Mouse (Mus musculus): ENCODE results near the gene Ankrd60. TPM values are rescaled to one million over a fixed set of nuclear protein-coding genes. Genes with fewer than 3 reads are reported as not detected.

Ankrd60 gene
- polyA plus RNA-seq, 1 experiment from 2014 or later: not detected

- DNase-seq (ENCODE audit: low spot score): peak; percentile 37
- WGBS: 76% methylated on average over 9 of the region's 9 CpGs
- Histone ChIP-seq H3K36me3 (no peaks in the 10 kb centered on the region), H3K4me1 (peaks cover 16% of the 10 kb centered on the region), H3K4me3 (no peak overlapping the region), H3K9me3 (replicated peaks) (no peaks in the 10 kb centered on the region), H3K27me3 (ENCODE audit: low read depth, poor library complexity, severe bottlenecking) (no peaks in the 10 kb centered on the region), H3K27ac (no peak overlapping the region)
These were observed 14.0 kb downstream of the Ankrd60 start for GRCm38 (mm10) chr2:173564179-173564578.

GRCm38 (mm10) chr2:173563336-173563735 lies 14.8 kb downstream of the Ankrd60 start:
- DNase-seq (ENCODE audit: low spot score): no peak
- H3K27me3 ChIP-seq (ENCODE audit: low read depth, poor library complexity, severe bottlenecking): no peaks in the 10 kb centered on the region
- H3K9me3 ChIP-seq (replicated peaks): no peaks in the 10 kb centered on the region
- WGBS: 72% methylated on average over 7 of the region's 7 CpGs
- H3K4me3 ChIP-seq: no peak overlapping the region
- peaks cover 16% of the 10 kb centered on the region for H3K4me1 ChIP-seq
- no peaks in the 10 kb centered on the region for H3K36me3 ChIP-seq
- H3K27ac ChIP-seq: no peak overlapping the region

- Histone ChIP-seq H3K36me3 (no peaks in the 10 kb centered on the region), H3K27ac (no peak overlapping the region), H3K4me1 (peaks cover 16% of the 10 kb centered on the region), H3K27me3 (ENCODE audit: low read depth, poor library complexity, severe bottlenecking) (no peaks in the 10 kb centered on the region), H3K9me3 (replicated peaks) (no peaks in the 10 kb centered on the region), H3K4me3 (no peak overlapping the region)
- peak; percentile 79 for DNase-seq (ENCODE audit: low spot score)
- 46% methylated on average over 5 of the region's 5 CpGs for WGBS
These were observed 16.2 kb downstream of the Ankrd60 start for GRCm38 (mm10) chr2:173561851-173562442.

GRCm38 (mm10) chr2:173558754-173559396 lies 19.3 kb downstream of the Ankrd60 start:
- no peak for DNase-seq (ENCODE audit: low spot score)
- peaks cover under 1% of the 10 kb centered on the region; the same call in 1 of the 2 replicates for H3K4me1 ChIP-seq
- no peaks in the 10 kb centered on the region for H3K36me3 ChIP-seq
- H3K27me3 ChIP-seq (ENCODE audit: low read depth, poor library complexity, severe bottlenecking): peaks cover 19% of the 10 kb centered on the region
- no peak overlapping the region for H3K4me3 ChIP-seq
- no peak overlapping the region for H3K27ac ChIP-seq
- H3K9me3 ChIP-seq (replicated peaks): no peaks in the 10 kb centered on the region
- 65% methylated on average over 12 of the region's 12 CpGs for WGBS

GRCm38 (mm10) chr2:173553863-173554262 lies 24.3 kb downstream of the Ankrd60 start:
- Histone ChIP-seq H3K27me3 (ENCODE audit: low read depth, poor library complexity, severe bottlenecking) (peaks cover 23% of the 10 kb centered on the region), H3K27ac (no peak overlapping the region), H3K4me3 (no peak overlapping the region), H3K4me1 (0 out of 2 replicates have a peak, but pooled peaks cover 3% of the 10 kb centered on the region), H3K9me3 (replicated peaks) (no peaks in the 10 kb centered on the region), H3K36me3 (no peaks in the 10 kb centered on the region)
- WGBS: 42% methylated on average over 9 of the region's 9 CpGs
- peak; percentile 54 for DNase-seq (ENCODE audit: low spot score)

GRCm38 (mm10) chr2:173550681-173551080 lies 27.5 kb downstream of the Ankrd60 start:
- Histone ChIP-seq H3K9me3 (replicated peaks) (no peaks in the 10 kb centered on the region), H3K4me1 (0 out of 2 replicates have a peak, but pooled peaks cover 3% of the 10 kb centered on the region), H3K4me3 (no peak overlapping the region), H3K27ac (no peak overlapping the region), H3K27me3 (ENCODE audit: low read depth, poor library complexity, severe bottlenecking) (peaks cover 24% of the 10 kb centered on the region), H3K36me3 (no peaks in the 10 kb centered on the region)
- DNase-seq (ENCODE audit: low spot score): no peak
- 77% methylated on average over 6 of the region's 6 CpGs for WGBS

- H3K4me3 ChIP-seq: no peak overlapping the region
- DNase-seq (ENCODE audit: low spot score): no peak
- H3K36me3 ChIP-seq: no peaks in the 10 kb centered on the region
- H3K27ac ChIP-seq: no peak overlapping the region
- 0 out of 2 replicates have a peak, but pooled peaks cover 3% of the 10 kb centered on the region for H3K4me1 ChIP-seq
- H3K27me3 ChIP-seq (ENCODE audit: low read depth, poor library complexity, severe bottlenecking): peaks cover 21% of the 10 kb centered on the region; the same call in 1 of the 2 replicates
- no peaks in the 10 kb centered on the region for H3K9me3 ChIP-seq (replicated peaks)
- 90% methylated on average over 10 of the region's 10 CpGs for whole genome bisulfite sequencing
These were observed 28.9 kb downstream of the Ankrd60 start for GRCm38 (mm10) chr2:173549236-173549635.

GRCm38 (mm10) chr2:173545992-173546703 lies 32.0 kb downstream of the Ankrd60 start:
- H3K4me1 ChIP-seq: no peaks in the 10 kb centered on the region
- no peak overlapping the region for H3K4me3 ChIP-seq
- peak; percentile 92 for DNase-seq (ENCODE audit: low spot score)
- no peaks in the 10 kb centered on the region for H3K9me3 ChIP-seq (replicated peaks)
- no peaks in the 10 kb centered on the region for H3K36me3 ChIP-seq
- WGBS: 46% methylated on average over 15 of the region's 15 CpGs
- H3K27ac ChIP-seq: no peak overlapping the region
- 0 out of 2 replicates have a peak, but pooled peaks cover 17% of the 10 kb centered on the region for H3K27me3 ChIP-seq (ENCODE audit: low read depth, poor library complexity, severe bottlenecking)

- WGBS: 85% methylated on average over 4 of the region's 4 CpGs
- no peaks in the 10 kb centered on the region for H3K36me3 ChIP-seq
- no peaks in the 10 kb centered on the region for H3K9me3 ChIP-seq (replicated peaks)
- DNase-seq (ENCODE audit: low spot score): no peak
- H3K4me3 ChIP-seq: no peak overlapping the region
- H3K27ac ChIP-seq: no peak overlapping the region
- 0 out of 2 replicates have a peak, but pooled peaks cover 17% of the 10 kb centered on the region for H3K27me3 ChIP-seq (ENCODE audit: low read depth, poor library complexity, severe bottlenecking)
- peaks cover 11% of the 10 kb centered on the region for H3K4me1 ChIP-seq
These were observed 35.4 kb downstream of the Ankrd60 start for GRCm38 (mm10) chr2:173542716-173543115.

- DNase-seq (ENCODE audit: low spot score): no peak
- no peaks in the 10 kb centered on the region for H3K36me3 ChIP-seq
- WGBS: 66% methylated on average over 4 of the region's 4 CpGs
- H3K4me3 ChIP-seq: no peak overlapping the region
- H3K27me3 ChIP-seq (ENCODE audit: low read depth, poor library complexity, severe bottlenecking): 0 out of 2 replicates have a peak, but pooled peaks cover 15% of the 10 kb centered on the region
- peaks cover 11% of the 10 kb centered on the region for H3K4me1 ChIP-seq
- no peak overlapping the region for H3K27ac ChIP-seq
- no peaks in the 10 kb centered on the region for H3K9me3 ChIP-seq (replicated peaks)
These were observed 36.4 kb downstream of the Ankrd60 start for GRCm38 (mm10) chr2:173541748-173542147.

GRCm38 (mm10) chr2:173539781-173540180 lies 38.4 kb downstream of the Ankrd60 start:
- Histone ChIP-seq H3K27ac (no peak overlapping the region; the same call in 1 of the 2 replicates), H3K4me3 (no peak overlapping the region), H3K36me3 (no peaks in the 10 kb centered on the region), H3K27me3 (ENCODE audit: low read depth, poor library complexity, severe bottlenecking) (0 out of 2 replicates have a peak, but pooled peaks cover 10% of the 10 kb centered on the region), H3K9me3 (replicated peaks) (no peaks in the 10 kb centered on the region), H3K4me1 (peaks cover 18% of the 10 kb centered on the region)
- DNase-seq (ENCODE audit: low spot score): no peak
- 70% methylated on average over 15 of the region's 15 CpGs for WGBS

GRCm38 (mm10) chr2:173535886-173536285 lies 42.3 kb downstream of the Ankrd60 start:
- H3K27ac ChIP-seq: no peak overlapping the region
- 95% methylated on average over 9 of the region's 9 CpGs for WGBS
- peaks cover 44% of the 10 kb centered on the region for H3K4me1 ChIP-seq
- no peak overlapping the region for H3K4me3 ChIP-seq
- no peaks in the 10 kb centered on the region for H3K9me3 ChIP-seq (replicated peaks)
- H3K36me3 ChIP-seq: no peaks in the 10 kb centered on the region
- DNase-seq (ENCODE audit: low spot score): no peak
- no peaks in the 10 kb centered on the region for H3K27me3 ChIP-seq (ENCODE audit: low read depth, poor library complexity, severe bottlenecking)

GRCm38 (mm10) chr2:173535390-173535789 lies 42.8 kb downstream of the Ankrd60 start:
- H3K36me3 ChIP-seq: no peaks in the 10 kb centered on the region
- peaks cover 43% of the 10 kb centered on the region for H3K4me1 ChIP-seq
- 0 out of 2 replicates have a peak, but pooled peaks cover under 1% of the 10 kb centered on the region for H3K27me3 ChIP-seq (ENCODE audit: low read depth, poor library complexity, severe bottlenecking)
- no peaks in the 10 kb centered on the region for H3K9me3 ChIP-seq (replicated peaks)
- no peak for DNase-seq (ENCODE audit: low spot score)
- WGBS: 89% methylated on average over 18 of the region's 18 CpGs
- H3K27ac ChIP-seq: 0 out of 2 replicates have a peak overlapping the region, but pooled peaks have one; percentile 10
- no peak overlapping the region for H3K4me3 ChIP-seq

Data from limb, embryonic 10.5 days (tissue).